Mouse (Mus musculus): Measurements from ENCODE around the gene Steap3. TPM values are rescaled to one million over a fixed set of nuclear protein-coding genes. Genes with fewer than 3 reads are reported as not detected.

Gene Steap3
- total RNA-seq, 2 experiments from 2014 or later = 25.5 to 26.5 TPM

DNA sequence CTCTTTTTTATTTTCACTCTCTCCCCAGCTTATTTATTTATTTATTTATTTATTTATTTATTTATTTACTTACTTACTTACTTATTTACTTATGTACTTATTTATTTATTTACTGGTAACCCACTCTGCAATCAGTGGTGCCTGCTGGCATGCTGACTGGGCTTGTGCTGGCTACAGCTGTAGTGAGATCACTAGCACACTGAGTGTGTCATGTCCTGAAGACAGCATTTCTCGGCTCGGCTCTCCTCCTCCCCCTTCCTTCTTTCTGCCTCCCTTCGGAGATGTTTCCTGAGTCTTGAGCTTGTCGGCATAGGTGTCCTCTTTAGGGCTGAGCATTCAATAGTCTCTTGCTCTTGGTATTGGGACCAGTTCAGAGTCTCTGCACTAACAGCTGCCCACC is 73.6 kb downstream of the Steap3 start:
- no peak for DNase-seq

DNA sequence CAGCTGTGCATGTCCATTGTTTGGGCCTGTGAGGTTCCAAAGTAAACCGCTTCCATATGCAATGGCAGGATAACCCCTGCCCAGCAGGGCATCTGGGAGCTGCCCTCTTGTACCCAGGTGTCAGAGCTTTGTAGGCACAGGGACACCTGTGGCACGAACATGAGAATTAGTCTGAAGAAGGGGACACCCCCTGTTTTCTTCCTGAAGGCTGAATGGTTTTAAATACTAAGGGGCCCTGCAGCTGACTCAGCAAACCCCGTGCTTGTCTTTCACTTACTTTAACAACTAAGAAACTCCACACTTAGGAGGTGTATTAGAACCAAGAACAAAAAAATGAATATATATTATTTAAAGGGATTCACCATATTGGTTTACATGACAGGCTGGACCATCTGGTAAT is 74.4 kb downstream of the Steap3 start:
- no peak for DNase-seq

DNA sequence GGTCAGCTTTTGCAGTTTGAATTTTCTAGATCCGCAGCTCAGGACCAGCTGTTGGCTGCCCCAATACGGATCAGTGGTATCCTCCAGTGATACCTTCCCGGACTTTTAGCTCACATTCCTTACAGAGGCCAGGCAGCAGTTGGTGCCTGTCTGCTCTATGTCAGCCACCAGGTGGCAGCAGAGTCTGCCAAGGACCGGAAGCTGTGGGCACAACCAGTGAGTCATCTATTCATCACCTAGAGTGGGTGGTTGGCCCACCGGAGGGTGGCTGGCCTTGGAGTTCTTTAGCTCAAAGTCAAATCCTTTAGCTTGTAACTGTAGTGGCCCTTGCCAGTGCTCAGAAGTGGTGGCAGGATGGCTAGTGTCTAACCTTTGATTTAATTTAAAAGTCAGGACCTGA is 75.3 kb downstream of the Steap3 start:
- peak; percentile 60 to 80 for DNase-seq

DNA sequence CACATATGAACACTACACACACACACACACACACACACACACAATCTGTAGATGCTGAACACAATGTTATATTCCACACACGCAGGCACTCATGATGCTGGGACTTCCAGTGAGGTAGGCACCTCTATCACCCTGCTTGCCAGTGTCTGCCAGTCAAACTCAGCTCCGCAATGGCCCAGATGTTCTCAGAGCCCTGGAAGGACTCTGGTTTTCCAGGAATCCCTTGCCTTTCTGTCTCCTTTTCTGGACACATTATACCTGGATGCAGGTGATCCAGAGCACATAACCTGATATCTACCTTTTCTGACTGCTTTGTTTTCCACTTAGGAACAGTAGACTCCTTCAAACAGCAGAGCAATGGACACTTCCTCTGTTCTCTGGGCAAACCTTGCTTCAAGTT is 75.8 kb downstream of the Steap3 start:
- DNase-seq = no peak

DNA sequence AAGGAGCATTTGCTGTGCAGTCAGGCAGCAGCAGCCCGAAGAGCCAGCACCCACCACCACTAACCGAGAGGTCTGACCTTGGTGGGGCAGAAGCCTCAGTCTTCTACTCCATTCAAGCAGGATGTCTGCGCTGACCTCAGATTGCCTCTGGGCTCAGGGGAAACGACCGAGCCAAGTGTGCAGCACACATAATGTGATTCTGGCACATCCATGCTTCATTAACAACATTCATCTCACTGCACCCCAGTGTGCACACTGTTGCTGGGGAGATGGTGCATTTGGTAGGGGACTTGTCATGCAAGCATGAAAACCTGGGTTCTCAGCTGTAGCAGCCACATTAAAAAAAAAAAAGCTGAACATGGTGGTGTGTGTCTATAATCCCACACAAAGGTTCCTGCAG is 76.6 kb downstream of the Steap3 start:
- DNase-seq = no peak

DNA sequence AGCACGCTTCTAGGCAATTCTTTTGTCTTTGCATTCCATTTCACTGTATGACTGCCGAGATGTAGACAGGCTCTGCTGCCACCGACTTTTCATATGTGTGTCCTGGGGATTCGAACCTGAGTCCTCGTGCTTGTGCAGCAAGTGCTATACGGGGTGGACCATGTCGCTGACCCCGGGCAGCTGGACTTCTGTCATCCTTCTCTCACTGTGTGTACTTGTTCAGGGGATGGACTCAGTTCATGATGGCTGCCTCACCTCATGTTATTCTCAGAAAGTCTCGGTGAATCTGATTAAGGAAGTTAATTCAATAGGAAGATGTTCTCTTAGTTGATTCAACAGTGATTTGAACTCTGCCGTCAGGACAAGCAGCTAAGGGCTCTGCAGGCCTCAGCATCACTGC is 78.9 kb downstream of the Steap3 start:
- DNase-seq = no peak

DNA sequence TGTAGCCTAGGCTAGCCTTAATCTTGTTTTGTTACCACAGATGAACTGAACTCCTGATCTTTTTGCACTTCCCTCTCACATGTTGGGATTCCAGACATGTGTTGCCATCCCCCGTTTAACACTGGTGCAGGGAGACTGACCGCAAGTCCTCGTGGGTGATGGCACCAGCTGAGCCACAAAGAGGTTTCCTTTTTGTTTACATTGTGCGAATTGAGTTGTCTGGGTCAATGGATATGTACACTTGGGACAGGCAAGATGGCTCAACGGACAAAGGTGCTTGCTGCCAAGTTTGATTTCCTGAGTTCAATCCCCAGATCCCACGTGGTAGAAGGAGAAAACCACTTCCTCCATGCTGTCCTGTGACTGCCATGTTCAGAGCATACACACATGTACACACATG is 80.2 kb downstream of the Steap3 start:
- no peak for DNase-seq

DNA sequence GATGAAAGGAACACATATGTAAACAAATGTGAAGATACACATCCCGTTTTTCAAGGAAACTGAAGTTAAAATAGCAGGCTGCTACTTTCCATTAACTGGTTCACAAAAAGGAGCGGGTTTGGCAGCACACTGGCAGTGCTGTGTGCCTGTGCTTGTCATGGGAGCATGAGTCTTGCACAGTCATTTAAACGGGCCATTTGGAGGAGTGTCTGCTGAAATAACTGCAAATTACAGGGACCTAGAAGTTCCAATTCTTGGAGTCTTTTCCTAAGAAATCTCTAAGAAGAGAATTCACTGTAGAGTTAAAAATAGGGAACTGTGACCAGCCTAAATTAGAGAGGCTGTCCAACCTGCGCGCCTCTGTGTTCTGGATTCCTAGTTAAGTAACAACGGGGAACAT is 81.6 kb downstream of the Steap3 start:
- DNase-seq = no peak

DNA sequence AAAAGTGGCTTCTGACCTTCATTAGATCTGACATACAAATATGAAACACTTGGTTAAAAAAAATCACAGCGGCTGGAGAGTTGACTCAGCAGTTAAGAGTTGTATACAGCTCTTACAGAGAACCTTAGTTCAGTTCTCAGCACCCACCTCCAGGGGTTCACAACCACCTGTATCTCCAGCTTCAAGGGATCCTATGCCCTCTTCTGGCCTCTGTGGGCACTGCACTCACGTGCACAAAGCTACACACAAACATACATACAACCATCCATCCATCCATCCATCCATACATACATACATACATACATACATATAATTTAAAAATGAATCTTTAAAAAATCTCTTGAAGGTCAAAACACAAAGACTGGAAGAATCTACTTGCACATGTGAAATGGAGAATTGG is 82.2 kb downstream of the Steap3 start:
- no peak for DNase-seq

DNA sequence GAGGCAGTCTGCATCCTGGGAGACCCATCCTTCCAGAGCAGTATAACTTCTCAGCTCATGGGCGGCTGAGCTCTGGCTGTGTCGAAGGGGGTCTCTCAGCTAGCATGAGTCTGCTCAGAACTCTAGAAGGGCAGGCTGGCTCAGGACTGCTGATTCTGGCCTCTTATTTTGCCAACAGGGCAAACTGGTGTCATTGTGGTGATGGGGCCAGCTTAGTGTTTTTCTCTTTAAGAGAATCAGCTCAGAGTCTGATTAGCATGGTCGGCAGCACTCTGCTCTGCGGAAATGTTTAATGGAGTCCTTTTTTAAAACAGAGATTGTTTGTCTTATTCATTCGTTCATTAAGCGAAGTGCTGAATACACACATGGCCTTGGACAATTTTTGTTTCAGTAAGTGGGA is 83.3 kb downstream of the Steap3 start:
- DNase-seq = no peak

DNA sequence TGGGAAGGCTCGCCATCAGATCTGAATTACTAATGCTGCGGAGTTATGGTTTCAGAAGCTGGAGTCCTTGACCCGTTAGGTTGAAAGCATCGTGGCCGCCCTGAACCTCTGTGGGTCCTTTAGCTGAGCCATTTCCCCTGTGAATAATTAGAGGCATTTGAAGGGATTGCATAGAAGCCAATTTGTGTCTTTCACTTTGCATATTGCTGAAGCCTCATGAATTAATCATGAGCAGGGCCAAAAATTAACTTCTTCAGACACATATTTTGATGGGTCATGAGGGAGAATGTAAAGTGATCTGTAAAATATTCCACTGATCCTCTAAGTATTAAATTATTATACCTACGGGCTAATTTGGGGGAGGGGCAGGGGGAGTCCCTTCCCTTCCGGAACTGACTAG is 85.4 kb downstream of the Steap3 start:
- DNase-seq = no peak

DNA sequence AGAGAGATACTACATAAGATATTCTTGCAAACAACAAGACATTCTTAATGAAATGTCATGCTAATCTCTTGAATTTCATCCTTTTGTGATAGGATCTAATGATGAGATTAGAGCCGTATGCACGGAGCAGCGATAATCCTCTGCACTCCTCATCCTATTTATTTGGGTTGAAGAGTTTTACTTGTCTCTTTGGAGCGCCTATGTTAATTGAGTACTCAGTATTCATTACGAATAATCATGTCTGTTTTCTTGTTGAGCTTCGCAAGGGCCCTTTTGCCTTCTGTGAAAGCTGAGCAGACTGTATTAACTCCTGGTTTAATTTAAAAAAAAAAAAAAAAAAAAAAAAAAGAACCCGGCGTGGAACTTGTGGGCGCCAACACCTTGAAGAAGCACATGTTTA is 85.8 kb downstream of the Steap3 start:
- no peak for DNase-seq

DNA sequence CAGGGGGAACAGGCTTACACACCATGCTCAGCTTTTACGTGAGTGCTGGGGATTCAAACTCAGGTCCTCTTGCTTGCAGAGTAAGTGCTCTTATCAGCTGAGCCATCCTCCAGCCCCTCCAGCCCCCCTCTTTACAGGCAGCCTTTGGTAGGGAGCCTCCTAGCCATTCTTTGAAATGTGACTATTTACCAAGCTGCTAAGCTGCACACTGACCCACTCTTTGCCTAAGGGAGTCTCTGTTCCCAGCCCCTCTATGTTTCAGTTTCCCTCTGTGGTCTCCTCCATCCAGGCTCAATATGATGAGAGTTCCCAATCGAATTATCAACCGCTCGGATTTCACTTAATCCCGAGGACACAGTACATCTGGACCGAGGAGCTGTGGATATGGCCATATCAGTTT is 86.3 kb downstream of the Steap3 start:
- DNase-seq = no peak

DNA sequence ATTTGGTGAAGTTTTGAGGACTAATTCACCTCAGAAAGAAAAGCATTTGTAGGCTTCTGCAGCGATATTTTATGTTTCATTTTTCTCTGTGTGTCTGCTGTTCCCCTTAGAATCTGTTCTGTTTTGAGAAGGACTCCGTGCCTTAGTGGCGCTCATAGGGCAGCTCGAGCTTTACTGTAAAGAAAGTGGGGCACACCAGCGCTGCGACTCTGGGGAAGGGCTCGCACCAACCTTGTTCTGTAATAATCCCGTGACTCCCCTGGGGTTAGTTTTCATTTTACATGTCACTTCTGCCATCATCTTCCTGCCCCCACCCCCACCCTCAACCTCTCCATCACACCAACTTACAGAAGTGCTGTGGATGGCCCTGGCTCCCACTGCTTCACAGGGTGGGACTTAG is 95.4 kb downstream of the Steap3 start:
- DNase-seq = no peak

DNA sequence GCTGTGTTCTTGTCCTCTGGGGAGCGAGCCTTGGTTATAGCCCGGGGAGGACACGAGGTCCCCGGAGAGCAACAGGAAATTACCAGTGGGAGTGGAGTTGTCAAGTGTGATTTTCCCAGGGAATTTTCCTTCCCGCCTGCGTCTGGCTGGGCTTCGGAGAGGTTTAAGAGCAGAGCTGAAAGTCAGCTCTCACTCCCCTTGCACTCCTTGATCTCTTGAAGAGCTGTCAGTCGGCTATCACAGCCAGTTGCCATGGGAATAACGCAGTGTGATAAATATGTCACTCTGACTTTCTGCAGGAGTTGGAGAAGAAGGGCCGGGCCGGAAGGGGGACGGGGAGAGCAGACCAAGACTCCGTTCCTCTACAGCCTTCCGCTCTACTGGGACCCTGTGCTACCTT is 96.2 kb downstream of the Steap3 start:
- peak; percentile 23 to 56 for DNase-seq

DNA sequence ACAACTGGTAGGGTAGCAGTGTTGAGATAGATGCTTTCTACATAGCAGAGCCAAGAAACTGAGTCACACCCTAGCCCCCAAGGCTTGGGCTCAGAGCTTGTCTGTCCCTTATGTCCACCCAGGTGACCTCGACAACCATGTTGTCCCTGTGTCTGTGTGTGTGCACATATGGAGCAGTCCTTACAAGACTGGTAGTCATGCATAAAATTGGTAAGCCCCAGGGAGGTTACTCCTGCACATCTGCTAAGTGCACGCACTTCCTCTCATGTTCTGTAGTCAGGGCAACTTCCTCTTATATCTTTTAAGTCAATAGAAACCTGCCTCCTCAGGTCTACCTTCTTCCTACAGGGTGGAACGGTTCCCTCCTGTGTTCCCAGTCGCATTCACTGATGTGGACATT is 97.5 kb downstream of the Steap3 start:
- DNase-seq = no peak

DNA sequence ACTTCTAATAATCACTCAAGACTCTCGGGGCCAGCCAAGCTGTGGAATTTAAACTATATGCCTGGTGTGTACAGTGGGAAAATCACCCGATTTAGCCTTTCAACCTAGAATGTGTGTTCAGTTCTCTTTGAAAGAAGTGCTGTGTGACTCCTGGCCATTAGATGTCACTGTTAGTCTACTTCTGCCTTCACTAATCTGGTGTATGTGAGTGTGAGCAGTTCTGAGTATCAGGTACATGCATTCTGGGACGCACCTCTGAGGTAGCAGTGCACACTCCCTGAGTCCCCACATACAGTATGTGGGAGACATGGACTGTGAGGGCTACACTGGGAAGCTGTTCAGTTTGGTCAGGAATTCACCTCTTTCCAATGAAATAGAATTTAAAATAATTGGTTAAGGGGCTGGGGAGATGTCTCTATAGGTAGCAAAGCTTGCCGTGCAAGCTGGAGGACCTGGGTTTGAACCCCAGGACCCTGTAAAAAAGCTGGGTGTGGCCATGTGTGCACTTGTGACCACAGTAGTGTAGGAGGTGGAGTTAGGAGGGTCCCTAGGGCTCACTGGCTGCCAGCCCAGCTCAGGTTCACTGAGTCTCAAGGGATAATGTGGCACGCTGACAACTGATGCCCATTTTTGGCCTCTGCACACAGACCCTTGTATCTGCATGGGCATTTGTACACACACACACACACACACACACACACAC is 100.5 kb downstream of the Steap3 start:
- peak; percentile 15 to 42 for DNase-seq

DNA sequence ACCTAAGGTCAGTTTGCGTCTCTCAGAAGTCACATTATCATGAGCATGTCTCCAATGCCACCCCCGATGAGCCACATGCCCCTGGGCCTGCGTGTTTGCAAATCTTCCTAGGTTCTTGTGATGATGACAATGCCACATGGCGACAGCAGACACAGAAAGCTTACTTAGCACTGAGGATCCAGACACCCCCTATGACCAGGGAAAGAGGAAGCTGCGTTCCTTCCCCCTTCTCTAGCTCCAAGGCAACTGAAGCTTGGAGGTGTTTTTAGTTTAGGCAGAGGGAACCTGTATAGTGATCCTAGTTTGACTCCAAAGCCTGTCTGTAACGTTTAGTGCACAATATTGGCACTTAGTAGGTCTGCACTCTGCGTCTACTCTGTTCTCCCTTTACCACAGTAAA is 102.2 kb downstream of the Steap3 start:
- no peak for DNase-seq

DNA sequence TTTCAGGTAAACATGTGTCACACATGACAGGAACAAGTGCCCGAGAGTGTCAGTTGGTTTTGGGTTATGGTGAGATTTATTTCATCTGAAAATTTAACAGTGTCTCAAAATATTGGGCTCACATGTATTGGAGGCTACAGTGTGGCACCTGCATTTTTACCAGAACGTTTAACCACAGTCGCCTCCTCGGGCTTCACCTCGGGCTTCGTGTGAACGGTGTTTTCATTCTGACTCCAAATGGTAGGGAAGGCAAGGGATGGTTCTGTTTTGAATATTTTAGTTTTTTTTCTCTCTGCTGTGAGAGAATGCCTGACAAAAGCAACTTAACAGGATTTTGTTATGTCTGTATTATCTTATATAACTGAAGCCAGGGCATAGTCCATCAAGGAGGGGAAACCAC is 103.8 kb downstream of the Steap3 start:
- DNase-seq = no peak

DNA sequence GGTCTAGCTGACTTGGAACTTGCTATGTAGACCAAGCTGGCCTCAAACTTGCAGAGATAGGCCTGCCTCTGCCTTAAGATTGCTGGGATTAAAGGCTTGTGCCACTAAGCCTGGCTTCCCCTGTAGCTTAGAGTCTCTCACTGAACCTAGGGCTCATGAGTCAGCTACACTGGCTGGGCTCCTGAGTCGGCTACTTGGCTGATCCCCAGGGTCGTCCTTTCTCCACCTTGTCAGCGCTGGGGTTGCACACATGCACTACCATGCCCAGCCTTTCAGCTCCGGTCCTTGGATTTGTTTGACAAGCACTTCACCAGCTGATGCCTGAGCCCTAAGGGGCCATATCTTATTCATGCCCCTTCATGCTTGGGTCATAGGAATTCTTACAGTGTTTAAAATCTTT is 104.5 kb downstream of the Steap3 start:
- DNase-seq = no peak

DNA sequence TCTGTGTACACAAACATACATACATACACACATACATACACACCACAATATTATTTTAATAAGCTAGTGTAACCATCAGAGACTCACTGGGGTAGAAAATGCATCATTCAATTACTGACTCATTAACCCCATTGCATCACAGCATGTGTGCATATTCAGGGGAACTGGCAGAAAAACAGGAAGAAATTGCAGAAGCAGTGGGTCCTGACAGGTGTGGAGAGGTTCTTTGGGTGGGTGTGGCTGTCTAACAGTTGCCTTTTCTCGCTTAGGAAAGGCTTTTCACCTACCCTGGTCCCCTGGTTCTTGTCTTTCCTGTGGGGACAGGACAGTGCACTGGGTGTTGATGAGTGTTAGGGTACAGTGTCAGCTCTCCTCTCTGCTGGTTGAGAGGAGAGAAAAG is 109.9 kb downstream of the Steap3 start:
- no peak for DNase-seq

DNA sequence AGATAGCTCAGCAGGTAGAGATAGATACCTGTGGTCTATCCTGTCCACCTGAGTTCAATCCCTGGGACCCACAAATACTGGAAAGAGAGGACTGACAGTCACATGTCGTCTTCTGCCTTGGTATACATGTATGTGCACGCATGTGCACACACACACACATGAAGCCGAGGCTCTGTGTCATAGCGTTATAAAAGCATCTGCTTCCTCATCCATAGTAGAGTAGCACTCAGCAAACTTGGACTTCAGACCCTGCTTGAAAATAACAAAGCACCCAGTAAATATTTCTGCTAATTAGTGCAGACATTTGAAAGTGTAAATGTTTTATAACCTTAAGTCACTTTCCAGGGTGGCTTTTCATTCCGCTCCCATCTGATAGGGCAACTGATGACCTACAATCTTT is 111.0 kb downstream of the Steap3 start:
- no peak for DNase-seq

DNA sequence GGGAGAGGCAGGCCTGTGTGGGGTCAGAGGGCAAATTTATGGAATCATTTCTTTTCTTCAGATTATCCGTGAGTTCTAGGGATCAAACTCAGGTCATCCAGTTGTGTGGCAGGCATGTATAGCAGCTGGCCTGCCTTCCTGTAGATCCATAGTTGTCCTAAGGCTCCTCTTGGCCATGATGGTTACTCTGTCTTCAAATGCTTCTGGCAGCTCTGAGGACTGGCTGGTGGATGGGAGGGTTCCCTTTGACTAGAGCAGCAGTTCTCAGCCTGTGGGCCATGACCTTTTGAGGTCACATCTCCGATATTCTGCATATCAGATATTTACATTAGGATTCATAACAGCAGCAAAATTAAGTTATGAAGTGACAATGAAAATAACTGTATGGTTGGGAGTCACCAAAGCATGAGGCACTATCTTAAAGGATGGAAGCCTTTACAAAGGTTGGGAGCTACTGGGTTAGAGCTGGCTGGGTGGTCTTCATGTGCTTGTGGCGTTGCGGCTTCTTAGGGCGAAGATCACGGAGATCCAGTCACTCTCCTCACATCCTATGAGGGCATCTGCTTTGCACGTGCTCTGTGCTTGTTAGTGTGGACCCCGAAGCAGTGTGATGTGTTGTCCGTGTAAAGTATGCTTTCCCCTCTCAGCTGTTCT is 113.9 kb downstream of the Steap3 start:
- DNase-seq = no peak

DNA sequence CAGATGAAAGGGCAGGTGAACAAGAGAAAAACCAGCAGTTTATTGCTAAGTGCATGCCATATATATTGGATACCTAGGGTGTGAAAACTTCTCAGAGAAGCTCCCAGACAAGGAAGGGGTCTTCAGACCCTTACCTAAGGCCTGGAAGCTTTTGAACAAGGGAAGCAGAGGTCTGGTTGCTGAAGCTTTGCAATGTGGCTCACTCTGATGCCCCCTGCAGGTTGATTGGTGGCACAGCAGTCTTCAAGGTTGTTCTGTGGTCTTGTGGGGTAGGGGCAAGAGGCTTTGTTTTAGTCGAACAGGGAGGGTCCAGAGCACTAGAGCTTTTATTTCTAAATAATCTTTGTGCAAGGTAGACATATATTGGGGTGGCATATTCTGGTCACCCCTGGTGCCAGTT is 117.2 kb downstream of the Steap3 start:
- peak; percentile 18 to 56 for DNase-seq

Data from heart, adult 18-20 months (tissue).